Mouse (Mus musculus): Measurements from ENCODE around the gene Kdelr2.

Kdelr2 gene

GRCm38 (mm10) chr5:143471165-143471546 lies 67.5 kb downstream of the Kdelr2 start:
- DNase-seq (ENCODE audit: low spot score in 2 of 2): no peak
